Mouse (Mus musculus): ENCODE data around the gene Cst13. TPM values are rescaled to one million over a fixed set of nuclear protein-coding genes. Genes with fewer than 3 reads are reported as not detected.

Cst13 gene
- polyA plus RNA-seq, 1 experiment from 2014 or later = not detected

DNA sequence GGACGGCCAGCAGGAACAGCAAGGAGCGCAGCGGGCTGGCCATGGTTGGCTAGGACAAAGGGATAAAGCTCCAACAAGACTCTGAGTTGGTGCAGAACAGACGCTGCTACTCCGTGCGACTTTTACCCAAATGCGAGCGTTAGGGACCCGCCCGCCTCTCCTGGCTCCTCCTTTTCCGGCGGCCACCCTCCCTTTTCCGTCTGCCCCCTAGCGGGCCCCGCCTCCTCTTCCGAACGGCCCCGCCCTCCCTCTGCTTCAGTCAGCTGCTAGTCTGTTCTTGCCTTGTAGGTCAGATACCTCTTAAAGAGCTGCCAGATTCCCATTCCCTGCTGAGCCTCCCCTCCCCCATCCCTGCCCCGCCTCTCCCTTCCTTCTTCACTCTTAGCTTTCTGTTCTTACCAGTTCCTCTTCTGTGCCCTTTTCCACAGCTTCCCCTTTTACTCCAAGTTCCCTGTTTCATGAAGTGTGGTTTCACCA, 55.5 kb downstream of the Cst13 start, which contains the start of gene Cst3:
Gene Cst3, minus strand, starts transcription at position 358 of the 477 bp plus-strand sequence.
- Histone ChIP-seq H3K27me3 (no peaks in the 10 kb centered on the region), H3K36me3 (peaks cover 26% of the 10 kb centered on the region), H3K4me2 (peak within 1 kb of the TSS; percentile 70), H3K9ac (replicated peaks) (peak within 1 kb of the TSS; percentile 86), H3K4me3 (replicated peaks) (peak within 1 kb of the TSS; percentile 80), H3K27ac (peak within 1 kb of the TSS; percentile 93), H3K4me1 (replicated peaks) (peaks cover 28% of the 10 kb centered on the region), H3K9me3 (no peaks in the 10 kb centered on the region)
- peak; percentile 95 for ATAC-seq (ENCODE audit: insufficient number of reproducible peaks, insufficient read depth, low FRiP score, low TSS enrichment, low read depth)
- 2% methylated on average over 19 of the region's 19 CpGs for WGBS

DNA sequence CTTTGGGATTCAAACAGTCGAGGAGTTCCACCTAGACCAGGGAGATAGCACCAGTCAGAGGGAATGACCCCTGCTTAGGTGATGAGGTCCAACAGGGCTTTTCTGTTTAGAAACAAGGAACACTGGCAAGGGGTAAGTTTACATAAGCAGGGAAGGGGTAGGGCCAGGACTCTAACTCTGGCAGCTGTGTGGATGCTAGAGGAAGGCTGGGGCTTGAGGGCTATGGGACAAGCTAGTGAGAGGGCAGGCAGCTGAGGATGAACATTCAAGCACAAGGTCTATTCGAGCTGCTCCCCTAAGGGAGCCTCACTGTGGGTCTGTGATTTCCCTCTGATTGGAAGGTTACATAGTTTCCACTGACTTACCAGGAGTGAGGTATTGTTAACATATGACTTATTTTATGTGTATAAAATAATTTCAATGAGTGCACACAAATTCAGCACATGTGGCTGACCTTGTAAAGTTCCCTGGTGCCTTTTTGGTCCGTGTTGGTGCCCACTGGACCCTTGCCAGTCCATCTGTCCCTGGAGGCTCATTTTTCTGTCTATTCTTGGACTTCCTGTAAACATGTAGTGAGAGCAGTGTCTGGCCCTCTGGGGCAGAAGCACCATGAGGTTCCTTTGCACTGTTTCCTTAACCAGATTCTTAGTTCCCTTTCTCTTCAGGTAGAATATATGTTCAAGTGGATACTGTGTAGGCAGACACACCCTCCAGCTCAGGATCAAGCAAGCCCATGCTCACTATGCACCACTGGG, 57.3 kb downstream of the Cst13 start:
- H3K4me1 ChIP-seq (replicated peaks) = peaks cover 28% of the 10 kb centered on the region
- WGBS = 40% methylated on average over 3 of the region's 3 CpGs
- ATAC-seq (ENCODE audit: insufficient number of reproducible peaks, insufficient read depth, low FRiP score, low TSS enrichment, low read depth) = no peak

DNA sequence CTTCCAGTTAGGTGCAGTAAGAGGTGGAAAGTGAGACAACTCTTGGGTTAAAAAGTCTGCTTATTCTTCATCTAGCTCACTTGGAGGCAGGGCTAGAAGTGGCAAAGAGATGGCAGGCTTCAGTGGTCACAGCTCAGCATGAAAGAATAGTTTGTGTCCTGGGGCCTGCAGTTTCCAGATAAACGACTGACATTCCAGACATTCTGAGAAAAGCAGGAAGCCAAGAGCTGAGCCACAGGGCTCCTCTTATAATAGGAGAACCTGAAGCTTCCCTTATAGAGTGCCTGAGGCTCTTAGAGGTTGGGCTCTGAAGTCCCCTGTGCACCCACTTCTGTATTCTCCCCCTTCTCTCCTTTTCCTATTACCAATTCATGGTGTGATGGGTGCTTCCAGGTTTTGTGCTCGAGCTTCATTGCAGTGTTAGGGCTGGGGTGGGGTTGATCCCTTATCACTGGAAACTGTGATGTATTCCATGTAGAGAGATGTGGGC, 58.8 kb downstream of the Cst13 start:
- Histone ChIP-seq H3K9me3 (no peaks in the 10 kb centered on the region), H3K4me1 (replicated peaks) (peaks cover 16% of the 10 kb centered on the region), H3K27ac (no peak overlapping the region), H3K4me3 (replicated peaks) (no peak overlapping the region), H3K36me3 (no peaks in the 10 kb centered on the region), H3K9ac (replicated peaks) (no peak overlapping the region), H3K4me2 (no peak overlapping the region), H3K27me3 (no peaks in the 10 kb centered on the region)
- ATAC-seq (ENCODE audit: insufficient number of reproducible peaks, insufficient read depth, low FRiP score, low TSS enrichment, low read depth) = no peak
- 9% methylated on average over 2 of the region's 2 CpGs for WGBS

More for the DNA sequence above, 57.3 kb downstream of the Cst13 start:
- Histone ChIP-seq H3K27me3 (no peaks in the 10 kb centered on the region), H3K9me3 (no peaks in the 10 kb centered on the region), H3K27ac (no peak overlapping the region), H3K36me3 (peaks cover 8% of the 10 kb centered on the region), H3K4me2 (no peak overlapping the region), H3K9ac (replicated peaks) (no peak overlapping the region), H3K4me3 (replicated peaks) (no peak overlapping the region)

DNA sequence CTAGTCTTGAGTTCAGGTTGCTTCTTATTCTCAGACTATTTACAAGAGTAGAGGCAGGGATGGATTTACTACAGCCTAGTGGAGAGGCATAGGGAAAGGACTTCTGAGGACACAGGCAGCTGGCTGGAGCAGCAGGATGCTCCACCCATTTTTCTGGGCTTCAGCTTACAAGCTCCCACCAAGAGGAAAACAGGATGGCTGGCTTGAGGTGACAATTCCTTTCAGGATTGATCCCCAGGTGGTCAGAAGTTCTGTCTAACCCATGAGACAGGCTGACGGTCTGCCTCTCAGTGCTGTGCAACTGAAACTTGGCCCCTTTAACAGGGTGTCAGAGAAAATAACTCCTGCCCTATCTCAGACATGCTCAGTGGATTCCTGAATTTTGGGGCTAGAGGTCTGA, 59.3 kb downstream of the Cst13 start:
- Histone ChIP-seq H3K9me3 (no peaks in the 10 kb centered on the region), H3K36me3 (no peaks in the 10 kb centered on the region), H3K4me2 (no peak overlapping the region), H3K4me3 (replicated peaks) (no peak overlapping the region), H3K4me1 (replicated peaks) (peaks cover 11% of the 10 kb centered on the region), H3K27me3 (no peaks in the 10 kb centered on the region), H3K9ac (replicated peaks) (no peak overlapping the region), H3K27ac (no peak overlapping the region)
- no peak for ATAC-seq (ENCODE audit: insufficient number of reproducible peaks, insufficient read depth, low FRiP score, low TSS enrichment, low read depth)
- 20% methylated on average over 1 of the region's 1 CpGs for WGBS

Other genes starting within 250 kb of the Cst13 start
- gene Nxt1, start 147.5 kb upstream of the Cst13 start, polyA plus RNA-seq (2016; fragmentation: Nextera tagmentation; extraction: Ambion mirVana) = 111 and 117 TPM in 2 replicates
- gene Gzf1, start 139.1 kb upstream of the Cst13 start, polyA plus RNA-seq (2016; fragmentation: Nextera tagmentation; extraction: Ambion mirVana) = 25.5 and 26.8 TPM in 2 replicates
- 4.7 TPM in 2 replicates for gene Napb, start 87.6 kb upstream of the Cst13 start, polyA plus RNA-seq (2016; fragmentation: Nextera tagmentation; extraction: Ambion mirVana)
- gene Cstl1, start 69.7 kb upstream of the Cst13 start, polyA plus RNA-seq (2016; fragmentation: Nextera tagmentation; extraction: Ambion mirVana) = not detected in 2 replicates
- gene Cst11, start 48.6 kb upstream of the Cst13 start, polyA plus RNA-seq (2016; fragmentation: Nextera tagmentation; extraction: Ambion mirVana) = not detected in 2 replicates
- gene 8030411F24Rik, start 38.1 kb upstream of the Cst13 start, polyA plus RNA-seq (2016; fragmentation: Nextera tagmentation; extraction: Ambion mirVana) = not detected in 2 replicates
- not detected in 2 replicates for gene Cst12, start 30.7 kb upstream of the Cst13 start, polyA plus RNA-seq (2016; fragmentation: Nextera tagmentation; extraction: Ambion mirVana)
- not detected in 2 replicates for gene Cst8, start 21.3 kb upstream of the Cst13 start, polyA plus RNA-seq (2016; fragmentation: Nextera tagmentation; extraction: Ambion mirVana)
- not detected in 2 replicates for gene Cst9, start 15.1 kb downstream of the Cst13 start, polyA plus RNA-seq (2016; fragmentation: Nextera tagmentation; extraction: Ambion mirVana)
- gene 9230104L09Rik, start 45.0 kb downstream of the Cst13 start, polyA plus RNA-seq (2016; fragmentation: Nextera tagmentation; extraction: Ambion mirVana) = not detected in 2 replicates
- gene Cst3, start 55.6 kb downstream of the Cst13 start, polyA plus RNA-seq (2016; fragmentation: Nextera tagmentation; extraction: Ambion mirVana) = 287 and 288 TPM in 2 replicates
- not detected in 2 replicates for gene Gm1330, start 183.2 kb downstream of the Cst13 start, polyA plus RNA-seq (2016; fragmentation: Nextera tagmentation; extraction: Ambion mirVana)
- not detected in 2 replicates for gene Gm10750, start 197.2 kb downstream of the Cst13 start, polyA plus RNA-seq (2016; fragmentation: Nextera tagmentation; extraction: Ambion mirVana)